Mouse (Mus musculus) left cerebral cortex, adult 11 months (tissue): ENCODE results near the gene Trip4.

Source experiments
- DNase-seq: peaks from one replicate; pipeline ENCODE4 v3.0.0; 2022; ENCODE audit warnings: low spot score

The Trip4 gene

DNA sequence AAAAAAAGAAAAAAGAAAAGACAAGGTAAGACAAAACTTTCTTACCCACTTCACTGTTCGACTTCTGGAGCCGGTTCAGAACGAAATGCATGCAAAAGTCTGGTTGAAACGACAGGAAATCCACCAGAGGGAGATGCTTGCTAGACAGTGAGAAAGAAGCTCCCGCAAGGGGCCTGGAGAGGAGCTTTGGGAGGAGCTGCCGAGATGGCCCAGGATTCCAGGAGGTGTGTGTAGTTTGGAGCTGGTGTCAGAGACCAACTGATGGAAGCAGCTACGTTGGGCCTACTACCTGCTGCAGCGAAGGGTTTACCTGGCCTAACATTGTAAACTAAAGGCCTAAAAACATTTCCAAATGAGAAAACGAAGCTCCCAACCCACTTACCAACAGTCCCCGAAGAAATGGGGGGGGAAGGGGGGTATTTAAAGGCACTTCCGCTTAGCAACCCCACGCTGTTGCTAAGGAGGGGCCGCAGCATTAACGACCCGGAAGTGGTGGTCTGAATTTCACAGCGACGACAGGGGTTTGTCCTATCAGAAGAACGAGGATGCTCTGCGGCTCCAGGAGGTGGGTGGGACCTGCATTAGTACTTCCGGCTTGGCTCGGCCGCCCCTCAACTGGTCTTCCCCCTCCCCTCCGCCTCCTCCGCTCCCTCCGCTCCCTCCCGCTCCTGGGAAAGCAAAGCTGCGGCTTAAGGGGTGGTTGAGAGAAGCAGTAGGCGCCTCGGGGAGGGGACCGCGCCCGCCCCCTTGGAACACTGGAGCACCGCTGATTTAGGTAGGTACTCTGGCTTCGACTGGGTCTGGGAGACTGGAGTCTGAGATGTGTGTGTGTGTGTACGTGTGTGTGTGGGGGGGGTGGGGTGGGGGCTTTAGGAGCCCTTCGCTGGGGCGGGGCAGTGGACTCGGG lies at the start of gene Trip4, which contains the start of gene Csnk1g1:
Gene Trip4, minus strand, starts transcription at position 401 of the 907 bp plus-strand sequence.
Gene Csnk1g1, plus strand, starts transcription at position 531 of the 907 bp plus-strand sequence.
- peak; percentile 96 for DNase-seq

DNA sequence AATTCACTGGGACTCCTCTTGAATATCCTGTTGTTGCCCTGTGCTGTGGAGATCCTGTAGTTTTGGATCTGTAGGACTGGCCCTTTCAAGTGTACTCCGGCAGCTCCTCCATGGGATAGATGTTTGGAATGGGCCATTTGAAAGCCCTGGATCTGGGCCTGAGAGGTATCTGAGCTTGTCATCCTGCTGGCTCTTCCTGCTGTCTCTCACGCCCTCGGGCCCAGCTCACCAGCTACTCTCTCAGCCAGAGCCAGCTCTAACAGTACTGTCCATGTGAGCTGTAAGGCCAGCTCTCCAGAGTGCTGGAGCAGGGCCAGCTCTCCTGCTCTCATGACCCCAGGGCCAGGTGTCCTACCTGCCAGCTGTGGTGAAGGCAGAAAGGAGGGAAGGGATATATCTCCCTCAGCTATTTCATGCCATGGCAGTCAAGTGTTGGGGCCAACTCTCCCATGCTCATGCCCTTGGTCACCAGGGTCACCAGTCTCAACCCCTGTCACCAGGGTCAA lies 42.5 kb upstream of the Trip4 start:
- DNase-seq, result no peak

DNA sequence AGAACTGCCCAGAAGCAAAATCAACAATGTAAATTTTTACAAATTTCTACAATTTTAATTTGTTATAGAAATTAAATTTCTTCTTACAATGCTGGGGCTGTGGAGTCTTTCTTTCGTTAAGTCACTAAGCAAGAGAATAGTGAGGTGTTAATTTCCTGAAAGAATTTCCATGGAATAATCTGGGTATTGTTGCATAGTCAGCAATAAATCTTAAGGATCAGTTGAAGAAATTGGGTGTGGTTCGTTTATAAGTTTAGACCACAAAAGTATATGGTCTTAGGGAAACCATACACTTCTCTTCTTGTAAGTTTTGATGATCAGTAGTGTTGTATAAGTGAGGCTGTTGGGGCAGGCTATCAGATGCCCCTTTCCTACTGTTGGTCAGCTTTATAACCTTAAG lies 29.0 kb upstream of the Trip4 start:
- no peak for DNase-seq

DNA sequence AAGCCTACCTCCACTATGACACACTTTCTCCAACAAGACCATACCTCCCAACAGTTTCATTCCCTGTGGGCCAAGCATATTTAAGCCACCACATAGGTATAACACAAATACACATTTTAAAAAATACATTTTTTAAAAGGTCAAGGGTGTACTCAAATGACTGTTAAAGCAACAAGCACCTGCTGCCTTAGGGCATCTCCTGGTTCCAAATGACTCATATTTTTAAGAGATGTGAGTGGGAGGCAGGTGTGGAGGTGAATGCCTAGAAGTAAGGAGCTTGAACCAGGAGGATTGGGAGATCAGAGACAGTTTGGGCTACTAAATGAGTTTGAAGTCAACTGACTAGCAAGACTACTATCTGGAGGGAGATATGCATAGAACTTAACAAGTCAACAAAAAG lies 21.2 kb upstream of the Trip4 start:
- DNase-seq, result no peak

DNA sequence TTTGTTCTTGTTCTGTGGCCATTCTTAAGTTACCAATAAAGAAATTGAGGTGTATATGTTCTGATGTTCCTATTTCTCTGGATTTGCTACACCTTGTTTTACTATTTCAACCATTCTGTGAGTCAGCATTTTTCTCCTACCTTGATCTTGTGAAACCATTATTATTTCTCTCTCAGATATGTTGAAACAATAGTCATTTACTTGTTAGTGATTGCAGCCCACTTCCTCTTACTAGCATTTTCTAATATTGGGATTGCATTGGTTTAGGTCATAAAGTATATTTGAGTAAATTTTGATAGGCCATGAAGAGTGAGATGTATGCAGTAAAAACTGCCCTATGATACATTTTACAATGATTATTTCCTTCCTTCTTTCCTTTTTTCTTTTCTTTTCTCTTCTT lies 19.9 kb upstream of the Trip4 start:
- DNase-seq, result no peak

DNA sequence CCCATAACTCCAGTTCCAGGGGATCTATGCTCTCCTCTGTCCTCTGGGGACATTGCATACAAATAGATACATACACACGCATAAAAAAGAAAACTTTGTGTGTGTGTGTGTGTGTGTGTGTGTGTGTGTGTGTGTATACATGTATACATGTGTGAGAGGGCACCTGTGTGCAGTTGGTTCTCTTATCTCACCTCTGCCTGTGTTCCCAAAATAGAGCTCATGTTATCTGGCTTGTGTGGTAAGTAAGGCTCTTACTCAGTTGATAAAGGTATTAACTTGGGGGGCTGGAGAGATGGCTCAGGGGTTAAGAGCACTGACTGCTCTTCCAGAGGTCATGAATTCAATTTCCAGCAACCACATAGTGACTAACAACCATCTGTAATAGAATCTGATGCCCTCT lies 8.4 kb upstream of the Trip4 start:
- no peak for DNase-seq

DNA sequence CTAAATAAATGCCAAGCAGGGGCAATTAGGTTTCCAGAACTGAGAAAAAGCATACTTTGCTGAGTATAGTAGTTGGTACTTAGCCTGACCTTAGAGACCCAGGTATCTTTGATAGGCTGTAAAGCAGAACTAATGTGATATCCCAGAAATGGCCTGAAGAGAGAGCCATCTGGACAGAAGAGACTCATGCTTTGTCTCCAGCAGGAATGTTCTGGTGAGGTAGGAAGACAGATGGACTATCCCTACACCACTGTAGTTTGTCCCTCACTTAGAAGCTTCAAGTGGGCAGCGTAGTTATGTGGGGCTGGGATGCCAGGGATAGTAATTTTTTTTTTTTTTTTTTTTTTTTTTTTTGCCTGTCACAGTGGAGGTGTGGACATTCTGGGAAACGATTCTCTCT lies 5.4 kb upstream of the Trip4 start:
- no peak for DNase-seq

DNA sequence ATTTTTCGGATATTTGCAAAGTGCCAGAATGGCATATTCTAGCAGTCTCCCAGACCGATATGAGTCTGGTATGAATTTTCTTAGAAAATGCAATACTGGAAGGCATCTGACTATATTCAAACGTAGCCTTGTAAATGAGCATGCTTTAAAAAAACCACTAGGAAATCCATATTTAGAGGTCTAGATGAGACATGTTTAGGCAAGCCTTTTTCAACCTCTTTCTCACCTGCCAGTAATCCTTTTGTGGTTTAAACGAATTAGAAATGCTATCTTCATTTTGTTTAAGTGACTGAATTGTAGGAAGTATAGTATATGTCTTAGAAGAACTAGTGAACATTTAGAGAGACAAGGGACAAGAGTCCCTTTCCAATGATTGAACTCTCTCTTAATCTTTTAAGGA lies 1.2 kb upstream of the Trip4 start:
- DNase-seq, result no peak

DNA sequence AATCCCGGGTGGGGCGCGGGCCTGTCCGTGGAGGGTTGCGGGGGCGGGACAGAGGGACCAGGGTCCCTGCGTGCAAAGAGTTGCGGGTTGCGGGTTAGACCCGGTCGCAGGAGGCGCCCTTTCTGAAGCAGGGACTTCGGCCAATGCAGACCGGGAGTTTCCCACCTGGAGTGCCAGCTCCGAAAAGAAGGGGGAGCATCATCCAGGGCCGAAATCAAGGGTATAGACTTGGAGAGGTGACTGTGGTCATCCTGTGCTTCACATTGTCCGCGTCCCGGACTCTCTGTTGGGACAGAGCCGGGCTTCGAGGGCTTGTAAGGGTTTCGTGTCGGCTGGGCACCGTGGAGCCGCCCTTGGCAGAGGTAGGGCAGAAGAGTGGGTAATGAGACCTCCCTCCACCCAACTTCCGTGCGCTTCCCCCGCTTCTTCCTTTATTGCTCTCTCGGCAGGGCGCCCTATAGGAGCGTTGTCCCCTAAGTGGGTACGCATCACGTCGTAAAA lies 757 bp upstream of the Trip4 start:
- peak; percentile 16 for DNase-seq

DNA sequence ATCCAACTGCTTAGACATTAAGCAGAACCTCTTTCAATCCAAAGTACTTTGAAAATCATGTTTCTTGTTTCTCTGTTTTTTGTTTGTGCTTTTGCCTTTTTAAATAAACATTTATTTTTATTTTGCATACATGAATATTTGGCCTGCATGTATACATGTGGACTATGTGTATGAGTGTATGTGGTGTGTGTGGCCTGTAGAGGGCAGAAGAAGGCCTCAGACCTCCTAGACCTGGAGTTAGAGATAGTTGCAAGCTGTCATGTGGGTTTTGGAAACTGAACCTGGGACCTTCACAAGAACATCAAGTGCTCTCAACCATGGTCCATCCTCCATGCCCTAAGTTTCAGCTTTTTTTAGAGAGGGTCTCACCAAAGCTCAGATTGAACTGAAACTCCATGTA lies 5.2 kb downstream of the Trip4 start:
- no peak for DNase-seq

DNA sequence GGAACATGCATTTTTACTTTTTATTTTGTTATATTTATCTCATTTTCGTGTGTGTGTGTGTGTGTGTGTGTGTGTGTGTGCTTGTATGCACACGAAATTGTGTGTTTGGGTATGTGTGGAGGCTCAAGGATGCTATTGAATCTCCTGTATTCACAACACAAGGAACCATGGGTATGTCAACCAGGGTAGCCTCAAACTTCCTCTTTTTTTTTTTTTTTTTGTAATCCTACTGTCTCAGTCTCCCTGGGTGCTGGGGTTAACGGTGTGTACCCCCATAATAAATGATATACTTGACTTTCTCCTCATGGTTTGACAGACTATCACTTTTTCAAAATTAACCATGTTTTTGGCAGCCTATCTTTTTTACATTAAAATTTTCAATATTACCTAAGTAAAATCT lies 5.7 kb downstream of the Trip4 start:
- no peak for DNase-seq

DNA sequence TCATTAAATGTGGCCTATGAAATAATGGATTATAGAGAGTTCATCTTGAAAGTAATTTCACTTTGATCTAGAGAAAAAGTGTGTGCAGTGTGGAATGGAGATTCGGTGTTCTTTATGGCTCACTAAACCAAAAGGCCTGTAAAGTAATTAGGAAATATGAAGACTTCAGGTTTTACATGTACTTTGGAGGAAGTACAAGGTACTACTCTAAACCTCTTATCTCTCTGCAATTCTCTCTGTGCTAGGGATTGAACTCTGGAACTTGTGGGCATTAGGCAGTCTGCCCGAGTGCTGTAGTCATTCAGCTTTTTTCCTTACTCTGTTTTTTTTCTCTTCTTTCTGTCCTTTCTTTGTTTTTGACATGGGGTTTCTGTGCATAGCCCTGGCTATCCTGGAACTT lies 11.6 kb downstream of the Trip4 start:
- no peak for DNase-seq

DNA sequence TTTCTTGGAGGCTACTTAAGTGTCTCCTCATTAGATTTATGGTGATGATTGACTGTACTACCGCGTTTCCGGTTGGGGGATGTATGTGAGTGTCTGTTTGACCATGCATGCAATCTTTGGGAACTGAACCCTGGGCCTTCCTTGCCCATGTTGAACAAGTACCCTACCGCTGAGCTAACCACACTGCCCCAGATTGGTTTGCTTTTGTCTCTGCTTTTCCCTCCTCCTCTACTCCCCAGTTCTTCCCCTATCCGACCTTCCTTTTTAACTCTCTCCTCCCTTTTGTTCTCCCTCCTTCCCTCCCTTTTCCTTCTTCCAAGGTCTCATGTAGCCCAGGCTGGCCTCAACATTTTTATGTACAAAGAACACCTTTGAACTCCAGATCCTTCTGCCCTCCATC lies 17.5 kb downstream of the Trip4 start:
- no peak for DNase-seq

DNA sequence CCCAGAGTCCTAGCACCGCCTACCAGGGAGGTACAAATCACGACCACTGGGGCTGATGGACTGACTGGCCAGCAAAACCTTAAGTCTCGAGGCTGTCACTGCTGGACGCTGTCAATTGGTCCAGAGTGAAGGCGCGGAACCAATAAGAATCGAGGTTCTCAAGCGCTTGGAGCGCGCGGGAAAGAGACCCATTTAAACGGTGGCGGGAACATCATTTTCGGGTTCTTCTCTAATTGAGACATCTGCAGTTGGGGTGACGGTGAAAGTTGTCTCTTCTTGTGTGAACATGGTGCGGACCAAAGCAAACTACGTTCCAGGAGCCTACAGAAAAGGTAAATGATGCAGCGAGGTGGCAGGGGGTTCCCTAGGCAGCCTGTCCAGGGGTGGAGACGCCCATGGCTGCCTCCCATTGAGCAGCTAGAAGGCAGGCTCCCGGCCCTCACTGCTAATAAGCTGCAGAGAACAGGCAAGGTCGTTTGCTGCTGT lies 18.4 kb downstream of the Trip4 start, which contains the start of gene Pclaf:
Gene Pclaf, plus strand, starts transcription at position 95 of the 486 bp plus-strand sequence.
- no peak for DNase-seq

DNA sequence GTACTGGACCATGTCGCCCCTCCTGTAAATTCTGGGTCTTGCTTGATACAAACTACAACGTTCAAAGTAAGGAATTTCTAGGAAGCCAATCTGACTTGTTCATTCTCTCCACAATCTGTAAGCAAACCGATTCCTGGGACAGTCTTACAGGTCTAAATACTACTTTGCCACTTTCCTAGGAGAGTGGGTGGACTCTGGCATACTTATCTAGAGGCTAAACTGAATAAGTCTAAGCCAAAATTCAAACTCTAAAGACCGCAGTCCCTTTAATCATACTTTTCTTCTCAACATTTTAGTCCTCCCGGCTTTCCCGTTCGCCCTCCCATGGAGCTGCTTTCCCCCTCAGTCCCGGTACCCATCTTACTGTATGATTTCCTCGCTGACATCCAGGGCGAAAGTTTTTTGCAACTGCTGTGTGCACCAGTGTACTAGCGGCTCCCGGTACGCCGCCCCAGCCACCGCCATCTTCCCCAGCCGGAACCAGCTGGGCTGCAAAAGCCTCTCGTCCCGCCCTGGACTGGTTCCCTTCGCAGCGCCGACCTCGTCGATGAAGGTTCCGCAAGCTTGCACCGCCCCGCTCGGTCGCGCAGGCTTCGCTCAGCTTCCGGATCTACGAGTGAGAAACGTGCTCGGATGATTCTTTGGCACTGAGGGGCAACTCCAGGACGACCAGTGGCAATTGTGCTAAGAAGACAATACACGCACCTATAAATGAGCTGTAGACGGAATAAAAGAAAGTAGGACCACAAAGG lies 23.9 kb downstream of the Trip4 start:
- DNase-seq, result peak; percentile 72

DNA sequence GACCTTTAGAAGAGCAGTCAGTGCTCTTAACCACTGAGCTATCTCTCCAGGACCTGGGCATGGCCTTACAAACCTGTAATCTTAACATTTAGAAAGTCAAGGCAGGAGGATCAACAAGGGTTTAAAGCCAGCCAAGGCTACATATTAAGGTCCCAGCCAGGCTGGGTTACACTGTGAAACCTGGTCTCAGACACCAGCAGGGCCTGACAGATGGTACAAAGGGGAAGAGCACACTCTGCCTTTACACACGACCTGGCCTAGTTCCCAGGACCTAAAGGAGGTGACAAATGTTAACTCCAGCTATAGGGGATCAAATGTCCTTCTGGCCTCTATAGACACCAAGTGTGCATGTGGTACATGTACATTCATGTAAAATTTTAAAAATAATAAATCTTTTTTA lies 48.9 kb downstream of the Trip4 start:
- DNase-seq, result no peak

DNA sequence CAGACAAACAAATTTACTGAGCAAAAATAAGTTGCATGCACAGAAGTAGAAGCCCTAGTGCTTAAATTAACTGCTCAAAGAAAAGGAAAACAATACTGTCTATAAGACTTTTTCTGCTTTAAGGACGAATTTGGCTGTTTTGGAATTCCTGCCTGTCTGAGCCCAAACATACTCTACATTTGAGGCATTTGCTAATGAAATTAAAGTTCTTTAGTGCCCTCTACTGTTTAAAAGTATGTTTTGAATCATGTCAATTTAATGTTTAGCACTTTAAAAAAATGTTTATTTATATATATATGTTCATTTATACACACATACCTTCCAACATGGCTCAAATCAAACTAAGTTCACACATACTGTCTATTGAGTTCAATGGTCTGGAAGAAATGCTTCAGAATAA lies 58.4 kb downstream of the Trip4 start:
- no peak for DNase-seq

DNA sequence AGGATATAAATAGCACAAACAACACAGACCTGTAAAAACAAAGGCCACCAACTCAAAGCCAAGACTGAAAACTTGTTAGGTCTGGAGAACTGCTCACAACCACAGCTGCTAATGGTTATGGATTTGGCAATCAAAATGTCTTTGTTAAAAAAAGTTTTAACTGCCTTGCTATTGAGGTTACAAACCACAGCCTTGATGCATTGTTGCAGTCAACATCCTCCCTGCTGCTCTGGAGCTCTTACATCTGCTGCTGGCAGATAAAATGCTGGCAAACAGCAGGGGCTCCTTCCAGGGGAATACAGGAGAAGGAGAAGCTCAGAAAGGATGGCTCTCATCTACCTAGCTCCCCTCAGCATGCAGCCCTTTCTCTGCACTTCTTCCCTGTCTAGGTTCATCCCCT lies 60.4 kb downstream of the Trip4 start:
- no peak for DNase-seq

DNA sequence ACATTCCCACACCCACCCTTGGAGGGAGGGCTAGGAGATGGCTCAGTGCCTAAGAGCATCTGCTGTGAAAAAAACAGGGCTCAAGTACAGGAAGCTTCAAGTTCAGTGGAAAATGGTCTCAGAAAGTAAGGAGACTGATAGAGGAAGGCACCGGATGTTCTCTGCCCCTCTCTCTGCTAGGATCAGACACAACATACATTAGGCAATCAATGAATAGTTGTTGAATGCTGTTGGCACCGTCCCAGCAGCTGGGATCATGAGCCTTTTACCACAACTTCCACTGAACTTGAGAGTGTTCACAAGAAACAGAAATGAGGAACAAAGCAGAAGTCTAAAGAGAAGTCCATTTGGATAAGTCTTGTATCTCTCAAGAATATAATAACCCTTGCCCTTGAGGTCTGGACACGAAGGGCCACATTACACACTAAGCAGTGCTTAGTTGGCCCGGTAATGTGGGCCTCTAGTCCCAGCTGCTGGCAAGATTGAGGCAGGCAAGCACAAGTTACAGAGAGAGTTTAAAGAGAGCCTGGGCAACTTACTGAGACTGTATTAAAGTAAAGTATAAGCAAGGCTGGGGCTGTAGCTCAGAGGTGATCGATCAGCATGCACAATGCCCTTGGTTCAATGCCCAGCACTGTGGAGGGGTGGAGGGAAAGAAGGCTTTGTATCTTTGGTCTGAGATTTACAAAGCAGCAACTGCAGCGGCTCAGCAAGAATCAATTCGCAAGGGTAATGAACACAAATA lies 64.0 kb downstream of the Trip4 start:
- DNase-seq, result no peak

DNA sequence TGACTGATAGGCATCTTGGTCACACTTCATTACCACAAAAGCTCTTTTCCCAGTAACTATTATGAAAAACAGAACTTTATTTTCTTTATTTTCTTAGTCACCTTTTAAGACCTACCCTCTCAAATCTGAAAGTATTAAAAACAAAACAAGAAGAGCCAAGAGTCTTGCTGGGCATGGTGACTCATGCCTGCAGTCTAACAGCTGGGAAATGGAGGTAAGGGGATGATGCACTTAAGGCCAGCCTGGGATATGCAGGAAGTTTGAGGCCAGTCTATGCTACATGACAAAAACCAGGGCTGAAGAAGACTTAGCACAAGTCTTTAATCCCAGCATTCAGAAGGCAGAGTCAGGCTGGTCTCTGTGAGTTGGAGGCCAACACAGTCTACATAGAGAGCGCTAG lies 68.8 kb downstream of the Trip4 start:
- DNase-seq, result no peak

DNA sequence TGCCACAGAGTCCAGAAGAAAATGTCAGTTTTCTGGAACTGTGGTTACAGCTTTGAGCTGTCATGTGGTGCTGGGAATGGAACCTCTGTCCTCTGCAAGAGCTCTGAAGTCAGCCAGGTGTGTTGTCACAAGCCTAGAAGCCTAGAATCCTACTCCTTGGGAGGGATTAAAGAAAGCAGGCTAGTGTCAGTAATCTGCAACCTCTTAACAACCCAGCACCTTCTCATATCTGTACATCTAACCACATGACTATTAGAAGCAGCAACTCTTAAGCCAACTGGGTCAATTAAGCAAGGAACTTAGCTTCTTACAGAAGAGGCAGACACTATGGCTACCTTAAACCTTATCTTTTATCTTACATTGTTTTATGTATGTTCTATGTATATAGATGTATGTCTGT lies 71.7 kb downstream of the Trip4 start:
- no peak for DNase-seq
